Mouse (Mus musculus): ENCODE measurements around the gene Otub2.

DNA sequence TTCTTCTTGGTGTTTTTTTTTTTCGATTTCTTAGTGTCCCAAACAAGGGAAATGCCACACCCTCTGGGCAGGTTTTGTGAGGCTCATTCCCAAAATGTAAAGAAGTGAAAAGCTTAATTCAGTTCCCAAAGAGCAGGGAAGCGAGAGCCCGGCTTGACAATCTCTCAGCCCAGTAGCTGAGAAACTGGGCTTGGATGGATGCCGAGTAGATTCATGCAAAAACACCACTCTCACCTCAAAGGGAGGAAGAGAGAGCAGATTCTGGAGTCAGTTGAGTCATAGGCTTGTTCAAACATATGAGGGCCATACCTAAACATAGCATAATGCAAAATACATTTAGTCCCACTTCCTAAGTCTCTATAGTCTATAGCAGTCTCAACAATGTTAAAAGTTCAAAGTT lies 8.3 kb upstream of the Otub2 start:
- TF ChIP-seq CTCF (IDR thresholded peaks at IDR 0.05; ENCODE audit: low read depth), result no peak
- TF ChIP-seq EP300 (IDR thresholded peaks at IDR 0.05; ENCODE audit: low read depth), result no peak

Measured in heart, postnatal 0 days (tissue).